Mouse (Mus musculus) splenic B cell, adult 2 months (primary cell): ENCODE measurements around the gene Gm11099.

Experiments used
- DNase-seq: peaks from one replicate; pipeline ENCODE4 v3.0.0-alpha.2; 2011; ENCODE audit warnings: low read depth, low spot score
- H3K27me3 ChIP-seq: 2 replicates; pipeline ENCODE4 v1.6.1; 2012; ENCODE audit warnings: mild to moderate bottlenecking, low read length, moderate library complexity, mixed read lengths; ENCODE audit not compliant: control insufficient read depth, poor library complexity, insufficient read depth, severe bottlenecking
- H3K36me3 ChIP-seq: 2 replicates; pipeline ENCODE4 v1.6.1; 2012; ENCODE audit warnings: mild to moderate bottlenecking, low read length, moderate library complexity, mixed read lengths; ENCODE audit not compliant: control insufficient read depth, poor library complexity, insufficient read depth, severe bottlenecking

Gm11099 gene

DNA sequence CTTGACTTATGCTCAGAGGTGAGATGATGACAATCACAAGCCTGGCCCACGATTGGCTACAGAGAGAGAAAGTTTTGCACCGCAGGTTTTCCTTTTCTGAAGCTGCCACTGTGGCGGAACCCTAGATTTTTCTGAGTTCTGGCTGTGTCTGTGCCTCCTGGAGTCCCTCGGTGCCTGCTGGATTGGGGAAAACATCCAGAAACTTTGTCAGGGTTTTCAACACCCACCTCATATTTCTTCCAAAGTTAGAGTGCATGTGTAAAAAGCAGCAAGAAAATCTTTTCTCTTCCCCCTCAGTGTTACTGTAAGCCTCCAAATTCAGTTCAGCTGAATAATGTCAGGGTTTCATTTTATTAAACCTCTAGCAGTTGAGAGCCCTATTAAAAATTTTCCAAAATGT is 82.1 kb downstream of the Gm11099 start:
- no peak for DNase-seq
- Histone ChIP-seq H3K27me3 (no peaks in the 10 kb centered on the region), H3K36me3 (no peaks in the 10 kb centered on the region)

DNA sequence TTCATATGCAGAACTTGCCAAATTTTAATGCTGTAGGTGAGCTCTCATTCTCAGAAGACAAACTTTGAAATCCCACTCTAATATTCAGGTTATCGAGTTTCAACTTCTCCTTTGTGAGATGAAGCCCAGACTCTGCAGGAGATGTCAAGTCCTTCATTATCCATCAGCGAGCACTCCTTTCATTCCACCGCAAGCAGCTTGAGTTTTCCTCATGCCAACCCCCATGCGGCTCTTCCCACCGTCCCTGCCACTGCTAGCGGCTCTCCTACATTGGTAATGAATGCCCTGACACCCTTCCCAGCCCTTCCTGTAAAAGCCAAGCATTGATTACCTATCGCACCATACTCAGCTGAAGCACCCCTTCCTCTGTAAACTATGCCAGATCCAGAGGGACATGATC is 89.6 kb downstream of the Gm11099 start:
- no peak for DNase-seq
- Histone ChIP-seq H3K36me3 (no peaks in the 10 kb centered on the region), H3K27me3 (no peaks in the 10 kb centered on the region)

DNA sequence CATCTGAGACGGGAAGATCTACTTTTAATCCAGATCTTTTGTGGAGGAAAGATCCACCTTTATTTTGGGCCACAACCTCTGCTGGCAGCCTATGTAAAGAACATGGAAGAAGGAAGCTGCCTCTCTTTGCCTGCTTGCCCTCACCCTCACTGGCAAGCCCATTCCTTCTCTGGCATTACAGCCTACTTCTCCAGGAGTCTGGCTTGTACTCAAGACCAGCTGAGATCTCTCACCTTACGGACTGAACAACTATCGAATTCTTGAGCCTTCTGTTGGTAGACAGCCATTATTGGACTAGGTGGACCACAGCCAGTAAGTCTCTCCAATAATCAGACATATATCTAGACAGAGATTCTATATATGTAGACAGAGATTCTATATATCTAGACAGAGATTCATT is 92.9 kb downstream of the Gm11099 start:
- DNase-seq, result no peak
- Histone ChIP-seq H3K27me3 (no peaks in the 10 kb centered on the region), H3K36me3 (no peaks in the 10 kb centered on the region)

DNA sequence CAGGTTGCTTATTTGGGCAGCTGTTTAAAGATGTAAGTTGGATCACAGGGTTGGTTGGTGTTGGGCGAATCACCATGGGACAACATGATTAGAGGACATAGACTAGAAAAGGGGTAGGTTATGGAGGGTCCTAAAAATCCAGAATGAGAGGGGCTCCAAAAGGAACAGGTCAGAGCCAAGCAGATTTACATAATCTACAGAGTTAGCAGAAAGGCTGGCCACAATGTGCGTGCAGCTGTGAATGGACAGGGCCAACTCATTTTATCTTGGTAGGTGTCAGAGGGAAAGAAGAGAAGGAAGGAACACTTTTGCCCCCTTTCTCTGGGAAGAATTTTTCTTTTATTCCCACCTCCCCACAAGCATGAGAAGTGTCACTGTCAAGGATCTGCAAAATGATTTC is 97.1 kb downstream of the Gm11099 start:
- no peaks in the 10 kb centered on the region for H3K36me3 ChIP-seq
- no peaks in the 10 kb centered on the region for H3K27me3 ChIP-seq
- no peak for DNase-seq

DNA sequence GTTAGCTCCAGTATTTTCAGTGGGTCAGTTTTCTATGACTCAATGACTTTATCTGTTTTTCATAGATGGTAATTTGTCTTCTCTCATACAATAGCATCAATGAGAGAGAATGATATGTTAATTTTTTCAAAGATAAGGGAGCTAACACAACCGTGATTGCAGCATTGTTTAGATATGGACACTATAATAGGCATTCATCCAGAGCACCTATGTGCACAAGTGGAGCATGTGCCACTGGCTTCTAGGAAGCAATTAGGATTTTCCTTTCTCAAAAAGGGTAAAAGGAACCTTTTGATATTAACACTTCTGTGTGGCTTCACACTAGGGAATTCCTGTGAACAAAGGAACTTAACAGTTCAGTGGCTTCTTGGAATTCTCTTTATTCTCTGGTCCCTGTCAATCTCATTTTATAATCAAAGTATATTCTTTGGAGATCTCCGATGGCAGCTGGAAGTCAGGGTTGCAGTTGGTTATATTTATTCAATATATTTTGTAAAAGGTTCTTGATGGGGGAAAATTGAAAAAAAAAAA is 97.6 kb downstream of the Gm11099 start:
- no peaks in the 10 kb centered on the region for H3K27me3 ChIP-seq
- no peaks in the 10 kb centered on the region for H3K36me3 ChIP-seq
- DNase-seq, result no peak
